Mouse (Mus musculus): ENCODE results near the gene Ebf1.

GRCm38 (mm10) chr11:44873876-44874275 is 256.8 kb downstream of the Ebf1 start:
- no peak for TF ChIP-seq MAFK (IDR thresholded peaks at IDR 0.05; ENCODE audit: borderline replicate concordance, low read depth, low read length)
- no peak for TF ChIP-seq ZNF384 (IDR thresholded peaks at IDR 0.05; ENCODE audit: low read depth, low read length)
- TF ChIP-seq CTCF (IDR thresholded peaks at IDR 0.05 in 2 of 3, conservative IDR thresholded peaks at IDR 0.05 in 1 of 3; ENCODE audit: control insufficient read depth in 1 of 3, insufficient read depth in 1 of 3, low read depth in 2 of 3, low read length in 3 of 3, poor library complexity in 1 of 3, severe bottlenecking in 1 of 3) = no peak
- TF ChIP-seq POLR2A (IDR thresholded peaks at IDR 0.05; ENCODE audit: control insufficient read depth in 1 of 2, insufficient read depth in 1 of 2, low read depth in 1 of 2, low read length in 2 of 2, poor library complexity in 1 of 2) = no peak
- no peak for TF ChIP-seq TAL1 (IDR thresholded peaks at IDR 0.05; ENCODE audit: low read length)
- no peak for TF ChIP-seq RCOR1 (IDR thresholded peaks at IDR 0.05; ENCODE audit: low read depth, low read length)
- no peak for TF ChIP-seq MEF2A (IDR thresholded peaks at IDR 0.05; ENCODE audit: extremely low read depth, insufficient replicate concordance, low read depth, low read length, poor library complexity, severe bottlenecking)
- no peak for TF ChIP-seq SIN3A (IDR thresholded peaks at IDR 0.05; ENCODE audit: low read length)
- TF ChIP-seq BHLHE40 (IDR thresholded peaks at IDR 0.05; ENCODE audit: borderline replicate concordance, low read depth, low read length) = no peak
- TF ChIP-seq EP300 (IDR thresholded peaks at IDR 0.05; ENCODE audit: low read depth in 1 of 2, low read length in 2 of 2) = no peak
- no peak for TF ChIP-seq NRF1 (IDR thresholded peaks at IDR 0.05; ENCODE audit: insufficient read depth, low read depth, low read length, poor library complexity, severe bottlenecking)
- no peak for TF ChIP-seq ELF1 (IDR thresholded peaks at IDR 0.05; ENCODE audit: low read depth, low read length)

Data from MEL (cell line).